Mouse (Mus musculus) gastrocnemius, postnatal 14 days (tissue): ENCODE data around the gene Marveld2. TPM values are rescaled to one million over a fixed set of nuclear protein-coding genes. Genes with fewer than 3 reads are reported as not detected.

Experiments
- DNase-seq: peaks from one replicate; pipeline ENCODE4 v3.0.0; 2021; ENCODE audit warnings: mixed read lengths
- intact Hi-C: fragments of 180-260 bp; cut with DNase I; formaldehyde crosslinking; loops from one replicate; pipeline ENCODE4 v1.15.1; 2025; ENCODE audit warnings: low total_unique reads
- long read RNA-seq, 2 experiments: library from polyadenylated mRNA; stranded (forward); transcript quantifications; one replicate each; pipeline ENCODE4 v2.0.0; 2021
- total RNA-seq, 2 experiments: library from RNA; stranded (reverse); gene quantifications; 2 replicates each; pipeline ENCODE4 v1.2.3; 2021

The Marveld2 gene
- under 1 TPM; 0.35 to 0.86 TPM for total RNA-seq
- long read RNA-seq, experiment 1, partial matches to known transcripts: 0 of 1 reads
- long read RNA-seq, experiment 1, other reads (novel, unspliced or antisense): 0 of 1 reads
- long read RNA-seq, experiment 2, partial matches to known transcripts: 0 of 2 reads
- long read RNA-seq, experiment 2, other reads (novel, unspliced or antisense): 1 of 2 reads

- intact Hi-C loops: no loop called here
- peak; percentile 44 for DNase-seq
Observed at GRCm38 (mm10) chr13:100616181-100617087, at the start of gene Marveld2. Marveld2 (minus strand) TSS chr13:100616971.

DNA sequence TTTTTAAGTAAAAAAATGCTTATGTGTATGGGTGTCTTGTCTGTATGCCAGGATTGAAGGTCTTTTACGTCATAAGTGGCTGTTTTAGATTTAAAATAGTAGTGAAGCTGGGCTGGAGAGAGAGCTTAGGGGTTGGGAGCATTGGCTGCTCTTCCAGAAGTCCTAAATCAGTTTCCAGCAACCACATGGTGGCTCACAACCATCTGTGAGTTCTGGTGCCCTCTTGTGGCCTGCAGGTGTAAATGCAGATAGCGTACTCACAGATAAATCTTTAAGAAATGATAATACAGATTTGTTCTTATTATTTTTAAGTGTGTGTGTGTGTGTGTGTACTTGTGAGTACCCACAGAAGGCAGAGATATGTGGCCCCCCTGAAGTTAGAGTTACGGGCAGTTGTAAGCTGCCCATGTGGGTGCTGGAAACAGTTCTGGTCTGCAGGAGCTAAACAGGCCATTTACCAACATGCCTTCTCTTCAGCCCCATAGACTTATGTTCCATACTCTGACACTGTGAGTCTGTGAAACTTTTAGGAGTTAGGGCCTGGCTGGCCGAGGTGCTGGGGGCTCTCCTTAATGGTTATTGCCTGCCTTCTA, 43.2 kb upstream of the Marveld2 start:
- intact Hi-C loops: no loop called here
- DNase-seq: peak; percentile 55

DNA sequence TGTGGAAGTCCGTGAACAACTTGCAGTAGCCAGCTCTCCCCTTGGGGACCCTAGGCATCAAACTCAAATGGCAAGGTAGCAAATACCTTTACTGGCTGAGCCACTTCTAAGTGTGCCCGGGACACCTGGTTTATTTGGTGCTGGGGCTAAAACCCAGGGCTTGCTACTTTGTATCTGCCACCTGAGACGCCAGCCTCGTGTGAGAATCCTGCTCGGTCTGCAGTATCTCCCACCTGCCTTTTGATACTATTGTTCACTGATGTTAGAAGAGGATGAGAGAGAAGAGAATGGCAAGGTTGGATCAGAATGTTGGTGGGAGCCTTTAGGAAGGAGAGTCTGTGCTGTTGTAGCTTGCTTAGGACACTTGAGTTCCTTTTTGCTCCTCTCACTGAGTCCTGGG, 41.3 kb upstream of the Marveld2 start:
- intact Hi-C loops: no loop called here
- DNase-seq: no peak

- intact Hi-C loops: no loop called here
Observed at GRCm38 (mm10) chr13:100651439-100652186, 34.8 kb upstream of the Marveld2 start, which contains the start of gene Taf9. Taf9 (plus strand) TSS chr13:100651579.

GRCm38 (mm10) chr13:100650550-100651438, 34.0 kb upstream of the Marveld2 start, which contains the start of the genes Ak6 and Rad17:
Ak6 (plus strand) TSS chr13:100650979.
Rad17 (minus strand) TSS chr13:100651051.
- intact Hi-C loops: no loop called here
- DNase-seq: peak; percentile 95

More at GRCm38 (mm10) chr13:100651439-100652186, 34.8 kb upstream of the Marveld2 start, which contains the start of gene Taf9:
- no peak for DNase-seq

DNA sequence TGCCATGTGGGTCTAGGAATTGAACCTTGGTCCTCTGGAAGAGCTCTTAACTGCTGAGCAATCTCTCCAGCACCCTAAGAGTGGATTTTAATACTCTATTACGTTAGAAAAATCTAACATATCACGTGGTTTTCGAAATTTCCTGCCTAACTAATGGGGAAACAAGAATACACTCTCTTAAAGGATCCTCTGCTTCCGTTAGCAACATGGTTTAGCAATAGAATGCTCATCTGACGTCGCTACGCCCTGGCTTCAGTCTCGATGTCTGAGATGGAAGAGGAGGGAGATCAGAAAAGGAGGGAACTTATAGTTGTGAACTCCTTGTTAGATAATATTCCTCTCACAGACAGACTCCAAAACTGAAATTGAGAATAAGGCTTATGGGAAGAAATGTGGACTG, 31.5 kb upstream of the Marveld2 start:
- no peak for DNase-seq
- intact Hi-C loops: no loop called here

DNA sequence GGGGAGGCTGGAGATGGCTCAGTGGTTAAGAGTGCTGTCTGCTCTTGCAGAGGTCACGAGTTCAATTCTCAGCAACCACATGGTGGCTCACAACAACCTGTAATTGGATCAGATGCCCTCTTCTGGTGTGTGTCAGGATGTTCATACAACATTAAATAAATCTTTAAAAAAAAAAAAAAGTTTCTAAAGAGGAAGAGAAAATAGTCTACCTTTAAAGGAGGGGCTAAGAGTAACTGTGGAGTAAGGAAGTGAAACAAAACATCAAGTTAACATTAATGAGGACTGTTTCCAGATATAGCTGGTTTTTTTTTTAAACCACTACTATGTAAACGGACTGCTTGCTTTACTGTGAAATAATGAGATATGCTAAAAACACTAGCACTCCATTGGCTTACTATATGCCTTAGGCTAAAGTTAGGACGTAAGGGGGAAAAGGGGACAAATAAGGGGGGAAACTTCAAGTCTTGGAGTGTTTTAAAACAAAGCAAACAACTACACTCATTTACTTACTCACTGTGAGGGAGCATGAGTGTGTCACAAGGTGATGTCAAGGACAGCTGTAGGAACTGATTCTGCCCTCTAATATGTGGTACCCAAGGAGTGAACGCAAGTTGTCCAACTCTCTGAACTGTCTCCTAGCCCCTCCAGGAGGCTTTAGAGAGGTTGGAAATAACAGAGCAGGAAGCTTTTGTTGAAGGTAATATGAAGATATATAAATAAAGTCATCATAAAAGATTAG, 25.9 kb upstream of the Marveld2 start:
- DNase-seq: no peak
- intact Hi-C loops: no loop called here

DNA sequence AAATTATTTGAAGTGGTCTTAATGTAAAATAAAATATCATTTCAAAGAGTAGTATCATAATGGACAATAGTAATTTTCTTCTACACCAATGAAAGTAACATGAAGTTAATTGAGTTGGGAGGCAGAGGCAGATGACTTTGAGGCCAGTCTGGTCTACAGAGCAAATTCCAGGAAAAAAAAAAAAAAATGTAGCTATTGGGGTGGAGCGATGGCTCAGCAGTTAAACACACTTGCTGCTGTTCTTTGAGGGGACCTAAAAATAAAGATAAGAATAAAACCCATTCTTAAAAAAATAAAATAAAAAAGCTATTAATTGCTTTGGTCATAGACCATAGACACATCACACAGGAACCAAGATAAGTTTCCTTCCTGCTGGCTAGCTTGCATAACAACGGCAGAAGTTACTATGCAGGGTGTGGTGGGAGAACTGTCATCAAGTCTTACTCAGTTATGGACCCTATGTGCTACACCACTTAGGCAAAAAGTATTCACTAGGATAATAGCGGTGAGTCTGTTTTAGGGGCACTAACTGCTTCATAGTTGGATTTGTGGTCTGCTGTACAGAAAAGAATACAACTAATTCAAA, 17.4 kb upstream of the Marveld2 start:
- DNase-seq: no peak
- intact Hi-C loops: no loop called here

DNA sequence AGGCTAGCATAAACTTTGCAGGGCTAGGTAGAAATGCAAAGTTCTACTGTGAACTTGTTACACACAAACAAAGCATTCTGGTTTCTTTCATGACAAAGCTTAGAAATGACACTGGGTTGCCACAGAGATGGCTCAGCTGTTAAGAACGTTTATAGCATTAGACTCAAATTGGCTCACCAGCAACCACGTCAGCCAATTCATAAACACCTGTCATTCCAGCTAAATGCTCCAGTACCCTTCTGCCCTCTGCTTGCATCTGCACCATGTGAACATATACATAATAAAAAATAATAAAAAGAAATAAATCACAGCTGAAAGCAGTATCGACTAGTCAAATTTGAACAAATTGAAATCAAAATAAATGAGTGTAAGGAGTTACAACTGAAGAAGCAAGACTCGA, 5.5 kb upstream of the Marveld2 start:
- DNase-seq: no peak
- intact Hi-C loops: no loop called here

DNA sequence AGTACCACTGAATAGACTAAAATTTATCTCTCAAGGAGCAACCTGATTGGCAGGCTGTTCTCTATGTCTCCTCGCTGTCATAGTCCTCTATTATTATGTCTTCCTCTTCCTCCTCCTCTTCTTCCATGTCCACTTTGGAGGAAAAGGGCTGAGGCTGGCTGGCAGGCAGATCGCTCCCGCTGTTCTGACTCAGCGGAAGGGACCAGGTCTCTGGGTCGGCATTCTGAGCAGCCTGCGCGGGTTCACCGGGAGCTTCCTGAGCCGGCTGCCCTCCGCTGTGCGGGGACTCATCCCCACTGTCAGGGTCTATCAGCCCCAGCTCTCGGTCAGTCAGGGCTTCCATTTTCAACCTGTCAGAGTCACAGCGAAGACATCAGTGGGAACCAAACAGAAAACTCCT, 812 bp upstream of the Marveld2 start:
- intact Hi-C loops: no loop called here
- DNase-seq: no peak

GRCm38 (mm10) chr13:100612903-100613302, 3.9 kb downstream of the Marveld2 start:
- DNase-seq: no peak
- intact Hi-C loops: no loop called here

GRCm38 (mm10) chr13:100612251-100612650, 4.5 kb downstream of the Marveld2 start:
- DNase-seq: no peak
- intact Hi-C loops: no loop called here

GRCm38 (mm10) chr13:100611266-100611665, 5.5 kb downstream of the Marveld2 start:
- intact Hi-C loops: no loop called here

DNA sequence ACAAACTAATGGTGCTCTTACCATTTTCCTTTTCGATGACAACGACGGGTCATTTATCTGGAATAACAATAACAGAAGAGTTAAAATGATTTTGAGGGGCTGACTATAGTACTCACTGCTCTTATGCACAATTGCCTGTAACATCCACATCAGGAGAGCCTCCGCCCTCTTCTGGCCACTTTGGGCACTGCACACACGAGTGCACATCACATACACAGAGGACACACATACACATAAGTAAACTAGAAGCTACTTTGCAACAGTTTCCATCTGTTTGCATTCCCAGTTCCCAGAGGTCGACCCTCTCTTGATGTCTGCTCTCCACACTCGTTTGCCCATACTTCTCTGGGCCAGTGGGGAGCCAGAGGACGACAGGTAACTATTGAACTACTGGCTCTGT, 9.0 kb downstream of the Marveld2 start:
- no peak for DNase-seq
- intact Hi-C loops: no loop called here

More at GRCm38 (mm10) chr13:100611266-100611665, 5.5 kb downstream of the Marveld2 start:
- no peak for DNase-seq

DNA sequence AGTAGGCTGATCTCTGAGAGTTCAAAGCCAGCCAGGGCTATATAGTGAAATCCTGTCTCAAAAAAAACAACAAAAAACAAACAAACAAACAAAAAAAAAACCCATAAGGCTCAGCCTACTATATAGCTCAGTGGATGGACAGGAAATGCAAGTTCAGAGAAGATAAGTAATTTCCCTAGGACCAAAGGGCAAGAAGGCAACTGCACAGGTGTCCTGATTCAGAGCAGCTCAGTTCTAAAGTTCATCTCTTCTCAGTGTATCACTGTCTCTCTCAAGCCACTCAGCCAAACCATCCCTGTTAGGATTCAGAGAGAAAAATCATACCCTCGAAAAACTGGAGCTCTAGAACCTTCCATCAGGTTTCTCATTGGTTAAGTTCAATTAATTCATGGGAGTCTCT, 10.9 kb downstream of the Marveld2 start:
- DNase-seq: no peak
- intact Hi-C loops: no loop called here

DNA sequence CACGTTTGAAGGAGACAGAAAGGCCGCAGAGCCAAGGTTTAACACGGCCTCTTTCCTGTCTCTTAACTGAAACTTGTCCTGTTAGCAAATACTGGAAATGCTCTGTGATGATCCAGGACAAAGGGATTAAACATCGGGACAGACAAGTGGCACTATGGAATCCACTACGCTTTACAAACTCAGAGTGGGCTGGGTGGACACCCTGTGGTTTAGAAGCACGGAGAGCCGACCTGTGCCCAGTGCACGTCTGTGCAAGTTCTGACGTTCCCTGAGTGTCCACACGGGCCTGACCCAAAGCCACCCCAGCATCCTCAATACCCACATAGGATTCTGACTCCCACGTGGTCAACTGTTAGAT, 13.1 kb downstream of the Marveld2 start:
- intact Hi-C loops: no loop called here
- no peak for DNase-seq

- intact Hi-C loops: no loop called here
- DNase-seq: no peak
Observed at GRCm38 (mm10) chr13:100603031-100603737, 13.6 kb downstream of the Marveld2 start.
